Mouse (Mus musculus) inflammation-experienced regulatory T-cells, adult 6 months (primary cell): ENCODE data around the gene Ccdc47. TPM values are rescaled to one million over a fixed set of nuclear protein-coding genes. Genes with fewer than 3 reads are reported as not detected.

Experiments used
- ATAC-seq: one replicate; pipeline ENCODE4 v1.8.0; 2017
- polyA plus RNA-seq, 3 experiments: library from polyadenylated mRNA; unstranded; fragments of 100-300 nt; shearing (Covaris generic); gene quantifications; one replicate each; pipeline ENCODE4 v1.2.1; 2017

Gene Ccdc47
- polyA plus RNA-seq, 3 experiments from 2014 or later: 77.0 to 93.9 (median 77.0) TPM

- ATAC-seq: peak; percentile 12
Measured at GRCm38 (mm10) chr11:106160841-106161721, 55.1 kb downstream of the Ccdc47 start, which contains the start of the genes Gm10840 and Limd2. Gene Gm10840, plus strand, starts transcription at chr11:106160850. Gene Limd2, minus strand, starts transcription at chr11:106160860.

- ATAC-seq: peak; percentile 50
Measured at GRCm38 (mm10) chr11:106159921-106160840, 56.0 kb downstream of the Ccdc47 start.

DNA sequence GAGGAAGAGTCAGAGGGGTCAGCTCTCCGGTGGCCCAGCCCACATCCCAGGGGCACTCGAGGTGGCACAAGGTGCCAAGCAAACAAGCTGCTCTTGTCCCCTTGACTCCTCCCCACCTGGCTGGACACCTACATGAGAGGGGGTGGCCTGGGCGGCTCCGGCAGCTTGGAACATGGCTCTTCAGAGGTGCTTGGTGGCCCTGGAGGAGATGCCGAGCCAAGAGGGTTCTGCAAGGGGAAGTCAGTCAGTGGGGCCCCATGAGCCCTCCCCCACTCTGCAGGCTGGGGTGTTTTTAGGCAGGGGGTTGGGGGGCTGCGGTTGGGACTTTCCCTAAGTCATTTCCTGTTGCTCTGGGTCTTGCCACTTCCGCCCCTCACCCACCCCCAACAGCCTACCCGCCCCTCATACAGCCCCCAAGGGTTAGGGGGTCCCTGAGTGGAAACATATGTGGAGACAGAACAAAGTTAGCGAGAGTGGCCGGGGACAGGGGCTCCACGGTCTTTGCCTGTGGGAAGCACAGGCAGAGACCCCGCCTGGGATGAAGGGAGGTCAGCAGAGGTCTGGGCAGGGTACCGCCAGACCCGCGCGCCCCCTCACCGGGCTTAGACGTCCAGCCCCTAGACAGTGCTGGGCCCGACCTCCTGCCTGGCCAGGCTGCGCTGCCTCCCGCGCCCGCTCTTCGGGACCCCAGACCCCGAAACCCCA is 56.8 kb downstream of the Ccdc47 start:
- peak; percentile 74 for ATAC-seq

GRCm38 (mm10) chr11:106158930-106159215 is 57.3 kb downstream of the Ccdc47 start:
- ATAC-seq: peak; percentile 3

DNA sequence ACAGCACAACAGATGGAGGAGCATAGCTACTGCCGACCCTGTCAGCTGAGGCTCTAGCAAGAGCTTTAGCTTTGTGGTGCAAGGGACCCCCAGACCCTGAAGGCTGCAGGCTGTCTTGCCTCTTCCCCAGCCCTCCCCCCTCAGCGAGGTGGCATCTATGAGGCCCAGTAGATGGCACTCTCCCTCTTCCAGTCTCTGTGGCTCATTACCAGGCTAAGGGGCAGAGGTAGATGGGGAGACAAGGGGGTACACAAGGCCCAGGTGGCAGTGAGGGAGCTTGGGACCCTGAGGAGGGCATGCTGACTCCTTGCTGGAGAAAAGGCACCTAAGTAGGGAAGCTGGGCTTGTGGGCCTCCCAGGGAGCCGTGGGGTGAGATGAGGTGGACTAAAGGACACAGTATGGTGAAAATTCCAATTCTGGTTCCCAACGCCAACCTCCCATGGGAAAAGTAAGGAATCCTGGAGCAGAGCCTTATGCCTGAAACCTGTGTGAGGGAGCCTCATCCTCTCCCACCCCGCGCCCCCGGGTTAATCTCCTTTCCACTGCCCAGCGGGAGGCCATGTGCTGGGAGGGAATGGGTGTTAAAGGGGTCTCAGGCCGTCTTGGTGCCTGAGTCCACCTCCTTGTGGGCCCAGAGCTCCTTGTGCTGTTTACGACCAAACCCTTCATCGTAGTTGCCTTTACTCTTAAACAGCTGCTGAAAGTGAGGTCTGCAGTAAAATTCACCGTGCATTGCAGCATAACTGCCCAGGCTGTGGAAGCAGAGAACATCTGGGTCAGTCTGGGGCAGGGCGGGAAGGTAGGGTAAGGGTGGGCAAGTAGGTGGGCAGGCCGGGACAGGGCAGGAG is 57.8 kb downstream of the Ccdc47 start:
- ATAC-seq: peak; percentile 19

GRCm38 (mm10) chr11:106157154-106157553 is 59.0 kb downstream of the Ccdc47 start:
- ATAC-seq: no peak

DNA sequence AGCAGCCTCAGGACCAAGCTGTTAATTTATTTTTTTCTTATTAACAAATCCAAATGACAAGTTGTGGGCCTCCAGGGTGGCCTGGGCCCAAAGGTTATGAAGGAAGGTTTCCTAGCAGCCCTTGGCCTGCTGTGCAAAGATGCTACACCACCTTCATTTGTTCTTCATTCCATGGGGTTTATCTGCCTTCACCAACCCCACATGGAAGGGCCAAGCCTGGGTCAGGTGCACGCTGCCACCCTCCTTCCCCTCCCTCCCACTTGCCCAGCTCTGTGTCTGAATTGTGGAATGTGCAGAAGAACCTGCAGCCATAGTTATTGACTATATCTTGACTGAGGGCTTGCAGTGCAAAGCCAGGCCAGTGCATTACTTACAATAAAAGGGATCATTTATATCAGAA is 59.9 kb downstream of the Ccdc47 start:
- ATAC-seq: no peak

- ATAC-seq: no peak
Measured at GRCm38 (mm10) chr11:106155761-106156160, 60.4 kb downstream of the Ccdc47 start.

- ATAC-seq: no peak
Measured at GRCm38 (mm10) chr11:106154770-106155169, 61.4 kb downstream of the Ccdc47 start.

- no peak for ATAC-seq
Measured at GRCm38 (mm10) chr11:106154091-106154490, 62.1 kb downstream of the Ccdc47 start.

- no peak for ATAC-seq
Measured at GRCm38 (mm10) chr11:106152132-106152531, 64.0 kb downstream of the Ccdc47 start.

DNA sequence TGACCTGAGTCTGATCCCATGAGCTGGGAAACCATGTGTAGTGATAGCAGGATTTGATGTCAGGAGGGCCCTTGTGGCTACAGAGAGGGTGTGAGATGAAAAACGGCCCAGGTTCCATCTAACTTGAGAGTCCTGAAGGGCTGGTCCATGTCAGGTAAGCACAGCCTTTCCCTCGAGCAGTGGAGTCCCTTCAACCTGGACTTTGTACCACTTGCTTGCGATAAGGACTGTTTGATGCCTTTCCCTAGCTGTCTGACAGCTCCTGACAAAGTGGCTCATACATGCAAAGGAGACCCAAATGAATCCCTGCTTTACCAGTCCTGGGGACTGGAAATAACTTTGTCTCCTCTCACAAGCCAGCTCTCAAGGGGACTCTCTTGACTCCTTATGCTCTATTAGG is 64.9 kb downstream of the Ccdc47 start:
- no peak for ATAC-seq

Other genes with a start within 250 kb of the Ccdc47 start
- not detected for gene Ace, start 248.4 kb downstream of the Ccdc47 start, polyA plus RNA-seq
- not detected for gene Ace3, start 221.7 kb downstream of the Ccdc47 start, polyA plus RNA-seq
- gene Kcnh6, start 208.2 kb downstream of the Ccdc47 start, polyA plus RNA-seq: under 1 TPM in 1 of 3 experiments, not detected in 2; 0.16 TPM
- 10 to 100 TPM; 18.5 to 25.5 (median 22.3) TPM for gene Dcaf7, start 179.5 kb downstream of the Ccdc47 start, polyA plus RNA-seq
- gene Taco1, start 150.3 kb downstream of the Ccdc47 start, polyA plus RNA-seq: 10 to 100 TPM in 2 of 3 experiments, 1 to 10 TPM in 1; 7.7 to 14.5 (median 13.3) TPM
- 10 to 100 TPM; 11.5 to 33.4 (median 33.3) TPM for gene Map3k3, start 131.7 kb downstream of the Ccdc47 start, polyA plus RNA-seq
- not detected for gene Gm10840, start 55.5 kb downstream of the Ccdc47 start, polyA plus RNA-seq
- gene Limd2, start 55.5 kb downstream of the Ccdc47 start, polyA plus RNA-seq: 100 to 1,000 TPM; 535 to 666 (median 652) TPM
- gene Strada, start 14.2 kb downstream of the Ccdc47 start, polyA plus RNA-seq: 10 to 100 TPM; 28.1 to 45.4 (median 37.4) TPM
- gene Ddx42, start 582 bp upstream of the Ccdc47 start, polyA plus RNA-seq: 10 to 100 TPM; 55.6 to 92.5 (median 83.3) TPM
- 10 to 100 TPM; 31.7 to 66.8 (median 55.9) TPM for gene Ftsj3, start 39.7 kb upstream of the Ccdc47 start, polyA plus RNA-seq
- 100 to 1,000 TPM; 145 to 157 (median 154) TPM for gene Psmc5, start 39.8 kb upstream of the Ccdc47 start, polyA plus RNA-seq
- 10 to 100 TPM; 16.2 to 24.9 (median 23.1) TPM for gene Smarcd2, start 56.6 kb upstream of the Ccdc47 start, polyA plus RNA-seq
- gene Tcam1, start 60.3 kb upstream of the Ccdc47 start, polyA plus RNA-seq: under 1 TPM in 2 of 3 experiments, not detected in 1; 0.09 to 0.14 TPM
- not detected for gene Gh, start 85.5 kb upstream of the Ccdc47 start, polyA plus RNA-seq
- 10 to 100 TPM; 29.4 to 76.0 (median 49.1) TPM for gene Cd79b, start 98.4 kb upstream of the Ccdc47 start, polyA plus RNA-seq
- under 1 TPM in 1 of 3 experiments, not detected in 2; 0.08 TPM for gene Scn4a, start 136.9 kb upstream of the Ccdc47 start, polyA plus RNA-seq
- gene Prr29, start 149.1 kb upstream of the Ccdc47 start, polyA plus RNA-seq: 1 to 10 TPM in 2 of 3 experiments, under 1 TPM in 1; 0.87 to 2.5 (median 2.3) TPM
- gene Icam2, start 171.7 kb upstream of the Ccdc47 start, polyA plus RNA-seq: 100 to 1,000 TPM in 2 of 3 experiments, 10 to 100 TPM in 1; 91.8 to 131 (median 125) TPM